ENCODE assay signal across 8 mouse cellular contexts in the genomic region with DNA sequence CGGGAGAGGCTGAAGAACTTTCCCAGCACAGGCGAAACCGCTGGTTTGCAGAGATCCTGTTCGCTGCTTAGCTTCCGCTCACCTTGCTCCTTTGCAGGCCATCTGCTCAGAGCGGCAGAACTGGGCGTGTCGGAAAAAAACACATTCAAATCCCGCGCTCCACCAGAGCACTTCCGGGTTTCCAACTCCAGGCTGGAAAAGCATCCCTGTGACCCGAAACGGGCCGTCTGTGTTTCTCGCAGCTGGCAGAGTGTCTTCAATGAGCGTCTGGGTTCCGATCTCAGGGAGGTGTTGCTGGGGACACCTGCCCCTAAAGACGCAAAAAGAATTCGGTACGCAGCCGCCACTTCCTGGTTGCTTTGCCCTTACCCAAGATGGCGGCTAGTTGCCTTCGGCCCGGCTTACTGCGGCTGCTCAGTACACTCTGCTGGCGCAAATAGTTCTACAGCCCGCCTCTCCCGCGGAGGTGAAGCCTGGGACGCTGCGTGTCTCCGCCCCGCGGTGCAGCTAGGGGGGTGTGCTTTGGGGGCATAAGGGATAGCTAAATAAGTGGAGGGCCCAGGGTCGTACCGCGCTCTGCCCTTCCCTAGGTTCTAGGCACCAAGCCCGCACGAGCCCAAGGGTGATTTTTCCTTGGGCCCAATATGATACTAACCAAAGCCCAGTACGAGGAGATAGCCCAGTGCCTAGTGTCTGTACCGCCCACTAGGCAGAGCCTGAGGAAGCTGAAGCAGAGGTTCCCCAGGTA. TPM values are rescaled to one million over a fixed set of nuclear protein-coding genes. Genes with fewer than 3 reads are reported as not detected.
DNase-seq lines count a peak whose midpoint lies in the region; ATAC-seq and TF ChIP-seq lines count a peak whose summit lies in the region.

A gene (plus strand): TSS at position 476 of the 748 bp plus-strand sequence.

- peak; percentile 41 for TF ChIP-seq CTCF in heart, adult 2 months (IDR thresholded peaks at IDR 0.05)

- H3K9ac ChIP-seq in embryonic facial prominence, embryonic 13.5 days = peak within 1 kb of the TSS; percentile 82
- H3K9ac ChIP-seq in heart, adult 2 months (ENCODE audit: low read depth, low read length) = peak within 1 kb of the TSS; percentile 61
- peak within 1 kb of the TSS; percentile 74 for H3K9ac ChIP-seq in limb, embryonic 13.5 days
- peak within 1 kb of the TSS; percentile 66 for H3K9ac ChIP-seq in midbrain, embryonic 16.5 days (ENCODE audit: low read depth, low read length)

- DNase-seq in 3134 (ENCODE audit: extremely low read depth, insufficient read length, low spot score) = peak; percentile 90
- peak; percentile 91 for DNase-seq in adrenal gland, postnatal 36 days
- DNase-seq in heart, adult 2 months = peak; percentile 91
- peak; percentile 85 to 92 for DNase-seq in kidney, adult 8-10 months
- peak; percentile 90 to 92 for DNase-seq in spleen, postnatal 10 days (ENCODE audit: low spot score in 2 of 2)

- peaks cover 23% of the 10 kb centered on the region for H3K4me1 ChIP-seq in embryonic facial prominence, embryonic 13.5 days
- H3K4me1 ChIP-seq in heart, adult 2 months (ENCODE audit: control insufficient read depth, insufficient read depth, low read length) = peaks cover 1% of the 10 kb centered on the region
- peaks cover 25% of the 10 kb centered on the region for H3K4me1 ChIP-seq in limb, embryonic 13.5 days
- peaks cover 6% of the 10 kb centered on the region for H3K4me1 ChIP-seq in midbrain, embryonic 16.5 days (ENCODE audit: control insufficient read depth, insufficient read depth, low read length)

- H3K27me3 ChIP-seq in embryonic facial prominence, embryonic 13.5 days = no peaks in the 10 kb centered on the region
- no peaks in the 10 kb centered on the region for H3K27me3 ChIP-seq in heart, adult 2 months (ENCODE audit: control insufficient read depth, insufficient read depth, low read length)
- H3K27me3 ChIP-seq in limb, embryonic 13.5 days = 0 out of 2 replicates have a peak, but pooled peaks cover 2% of the 10 kb centered on the region
- no peaks in the 10 kb centered on the region for H3K27me3 ChIP-seq in midbrain, embryonic 16.5 days (ENCODE audit: control insufficient read depth, insufficient read depth, low read depth, low read length)

- peak within 1 kb of the TSS; percentile 61 for H3K27ac ChIP-seq in embryonic facial prominence, embryonic 13.5 days
- peak within 1 kb of the TSS; percentile 80 for H3K27ac ChIP-seq in heart, adult 2 months
- no peak within 1 kb of the TSS for H3K27ac ChIP-seq in limb, embryonic 13.5 days
- H3K27ac ChIP-seq in midbrain, embryonic 16.5 days (ENCODE audit: low read length) = peak within 1 kb of the TSS; percentile 58

- intact Hi-C loops in heart, adult 2 months (cut with DNase I) = loop anchor here (10.0 kb wide), 1 partner anchor 493 kb away; no protein-coding TSS in a partner anchor

- H3K4me2 ChIP-seq in embryonic facial prominence, embryonic 13.5 days = peak within 1 kb of the TSS; percentile 76
- peak within 1 kb of the TSS; percentile 76 for H3K4me2 ChIP-seq in limb, embryonic 13.5 days (replicated peaks)
- H3K4me2 ChIP-seq in midbrain, embryonic 16.5 days (ENCODE audit: low read length) = peak within 1 kb of the TSS; percentile 84

- TF ChIP-seq POLR2A in heart, adult 2 months (IDR thresholded peaks at IDR 0.05; ENCODE audit: insufficient read depth, low read depth, low read length) = no peak

- TF ChIP-seq EP300 in heart, adult 2 months (IDR thresholded peaks at IDR 0.05; ENCODE audit: insufficient read depth, low read depth, low read length) = no peak

- no peaks in the 10 kb centered on the region for H3K9me3 ChIP-seq in embryonic facial prominence, embryonic 13.5 days
- no peaks in the 10 kb centered on the region for H3K9me3 ChIP-seq in limb, embryonic 13.5 days
- H3K9me3 ChIP-seq in midbrain, embryonic 16.5 days (replicated peaks; ENCODE audit: control insufficient read depth, low read length, poor library complexity, severe bottlenecking) = no peaks in the 10 kb centered on the region

- no peaks in the 10 kb centered on the region for H3K36me3 ChIP-seq in embryonic facial prominence, embryonic 13.5 days
- H3K36me3 ChIP-seq in heart, adult 2 months (ENCODE audit: control insufficient read depth, insufficient read depth, low read length) = no peaks in the 10 kb centered on the region
- H3K36me3 ChIP-seq in limb, embryonic 13.5 days = no peaks in the 10 kb centered on the region
- no peaks in the 10 kb centered on the region for H3K36me3 ChIP-seq in midbrain, embryonic 16.5 days (ENCODE audit: control insufficient read depth, insufficient read depth, low read length)

- peak; percentile 93 for ATAC-seq in embryonic facial prominence, embryonic 13.5 days (ENCODE audit: insufficient number of reproducible peaks, insufficient read depth, low FRiP score, low TSS enrichment, low read depth)
- peak; percentile 96 for ATAC-seq in limb, embryonic 13.5 days (ENCODE audit: low FRiP score, low read depth)
- peak; percentile 99 for ATAC-seq in midbrain, embryonic 16.5 days

- peak within 1 kb of the TSS; percentile 66 for H3K4me3 ChIP-seq in embryonic facial prominence, embryonic 13.5 days
- H3K4me3 ChIP-seq in heart, adult 2 months = peak within 1 kb of the TSS; percentile 67
- H3K4me3 ChIP-seq in limb, embryonic 13.5 days = peak within 1 kb of the TSS; percentile 69
- H3K4me3 ChIP-seq in midbrain, embryonic 16.5 days (ENCODE audit: low read depth, low read length) = peak within 1 kb of the TSS; percentile 58

- no peaks in the 10 kb centered on the region for H3K79me2 ChIP-seq in heart, adult 2 months (replicated peaks; ENCODE audit: control insufficient read depth, insufficient read depth, low read length)

- under 1% methylated on average over 41 of the region's 41 CpGs for WGBS in embryonic facial prominence, embryonic 13.5 days
- under 1% methylated on average over 41 of the region's 41 CpGs for WGBS in heart, adult 2 months
- WGBS in limb, embryonic 13.5 days = under 1% methylated on average over 41 of the region's 41 CpGs
- WGBS in midbrain, embryonic 16.5 days = under 1% methylated on average over 41 of the region's 41 CpGs

RNA-seq across cellular contexts. Expression of the gene that starts here (rescaled TPM):
- total RNA-seq in adrenal gland, postnatal 36 days (2021) = 1 to 10 TPM; 2.9 to 4.0 TPM
- polyA plus RNA-seq in embryonic facial prominence, embryonic 13.5 days (2015; fragmentation: Nextera tagmentation; extraction: Ambion mirVana) = 12.2 and 12.3 TPM in 2 replicates
- total RNA-seq in heart, adult 2 months (2021) = 1 to 10 TPM; 2.3 to 2.8 TPM
- polyA plus RNA-seq in heart, adult 2 months (2012; rRNA removed) = 2.1 and 3.2 TPM in 2 replicates
- polyA plus RNA-seq in limb, embryonic 13.5 days (2015; fragmentation: Nextera tagmentation; extraction: Ambion mirVana) = 9.1 and 9.7 TPM in 2 replicates
- 21.1 and 21.7 TPM in 2 replicates for polyA plus RNA-seq in midbrain, embryonic 16.5 days (2015; fragmentation: Nextera tagmentation; extraction: Ambion mirVana)
